Mouse (Mus musculus): ENCODE measurements around the gene Tmprss6. TPM values are rescaled to one million over a fixed set of nuclear protein-coding genes. Genes with fewer than 3 reads are reported as not detected.

Gene Tmprss6
- polyA plus RNA-seq, 1 experiment = 0.74 TPM

DNA sequence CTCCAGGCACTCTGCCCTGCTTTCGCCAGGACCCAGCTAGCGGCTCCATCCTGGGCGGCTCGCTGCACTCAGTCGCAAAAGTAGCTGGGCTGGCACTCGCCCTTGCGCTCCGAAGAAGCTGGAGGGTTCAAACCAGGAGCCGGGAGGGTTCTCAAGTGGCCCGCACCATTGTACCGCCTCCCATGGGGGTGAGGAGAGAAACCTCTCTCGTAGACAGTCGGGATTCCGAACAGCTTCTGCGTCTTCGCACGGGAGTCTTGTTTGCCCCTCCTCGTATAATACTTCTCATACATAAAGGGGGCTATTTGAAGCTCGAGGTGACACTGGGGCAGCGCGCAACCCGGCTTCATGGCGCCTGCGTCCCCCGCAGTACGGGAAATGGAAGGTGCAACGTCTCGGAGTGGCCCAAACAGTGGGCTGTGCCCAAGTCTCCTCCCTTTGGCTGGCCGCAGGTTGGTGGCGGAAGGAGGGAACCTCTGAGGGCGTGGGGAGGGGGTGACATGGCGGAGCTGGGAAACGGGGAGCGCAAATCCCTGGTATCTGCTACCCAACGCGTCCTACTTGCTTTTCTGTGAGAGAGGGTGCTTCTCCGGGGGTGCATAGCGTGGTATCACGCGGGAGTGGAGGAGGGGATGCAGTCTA lies 62.0 kb downstream of the Tmprss6 start, which contains the start of gene Mpst:
Gene Mpst, plus strand, starts transcription at position 124 of the 642 bp plus-strand sequence.
- Histone ChIP-seq H3K27ac (ENCODE audit: control insufficient read depth, insufficient read depth, low read depth, low read length) (peak within 1 kb of the TSS; percentile 86), H3K4me1 (ENCODE audit: control insufficient read depth, insufficient read depth, low read length) (peaks cover 22% of the 10 kb centered on the region), H3K36me3 (ENCODE audit: control insufficient read depth, insufficient read depth, low read length) (no peaks in the 10 kb centered on the region), H3K27me3 (ENCODE audit: control insufficient read depth, insufficient read depth, low read length) (no peaks in the 10 kb centered on the region), H3K4me3 (ENCODE audit: control insufficient read depth, low read depth, low read length) (peak within 1 kb of the TSS; percentile 85)
- no peak; the same call in 1 of the 2 replicates for TF ChIP-seq POLR2A (IDR thresholded peaks at IDR 0.05; ENCODE audit: control insufficient read depth, low read depth, low read length)
- no peak for TF ChIP-seq CTCF (IDR thresholded peaks at IDR 0.05; ENCODE audit: control insufficient read depth, insufficient read depth, insufficient replicate concordance, low read depth, low read length)

DNA sequence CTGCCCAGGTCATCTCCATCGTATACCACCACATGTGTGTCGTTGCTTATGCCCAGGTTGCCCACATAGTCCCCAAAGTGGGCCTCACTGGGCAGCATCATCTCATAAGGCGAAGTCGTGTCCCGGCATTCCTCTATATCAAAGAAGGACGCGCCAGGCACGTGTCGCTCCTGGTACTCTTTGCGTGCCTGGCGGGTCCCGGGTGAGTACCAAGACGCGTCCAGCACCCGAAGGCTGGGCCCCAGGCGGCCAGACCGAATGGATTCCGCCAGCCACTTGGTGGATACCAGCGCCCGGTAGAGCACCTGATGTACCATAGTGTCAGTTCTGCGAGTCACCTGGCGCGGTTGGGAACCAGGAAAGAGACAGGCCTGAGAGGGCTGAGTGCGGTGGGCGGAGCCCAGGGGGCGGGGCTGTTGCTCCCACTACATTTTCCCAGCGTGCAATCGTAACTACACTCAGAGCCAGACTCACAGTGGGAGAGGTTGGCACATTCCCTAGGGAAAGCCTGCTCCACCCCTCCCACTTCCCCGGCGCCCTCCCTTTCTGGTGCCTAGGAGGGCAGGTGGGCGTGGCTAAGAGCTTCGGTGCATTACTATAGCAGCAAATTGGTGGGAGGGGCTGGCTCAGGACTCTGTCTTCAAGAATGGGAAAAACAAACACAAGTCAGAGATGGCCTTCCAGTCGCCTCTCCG lies 62.8 kb downstream of the Tmprss6 start, which contains the start of gene Tst:
Gene Tst, minus strand, starts transcription at position 391 of the 695 bp plus-strand sequence.
- TF ChIP-seq POLR2A (IDR thresholded peaks at IDR 0.05; ENCODE audit: control insufficient read depth, low read depth, low read length) (peak; percentile 40), CTCF (IDR thresholded peaks at IDR 0.05; ENCODE audit: control insufficient read depth, insufficient read depth, insufficient replicate concordance, low read depth, low read length) (no peak)

DNA sequence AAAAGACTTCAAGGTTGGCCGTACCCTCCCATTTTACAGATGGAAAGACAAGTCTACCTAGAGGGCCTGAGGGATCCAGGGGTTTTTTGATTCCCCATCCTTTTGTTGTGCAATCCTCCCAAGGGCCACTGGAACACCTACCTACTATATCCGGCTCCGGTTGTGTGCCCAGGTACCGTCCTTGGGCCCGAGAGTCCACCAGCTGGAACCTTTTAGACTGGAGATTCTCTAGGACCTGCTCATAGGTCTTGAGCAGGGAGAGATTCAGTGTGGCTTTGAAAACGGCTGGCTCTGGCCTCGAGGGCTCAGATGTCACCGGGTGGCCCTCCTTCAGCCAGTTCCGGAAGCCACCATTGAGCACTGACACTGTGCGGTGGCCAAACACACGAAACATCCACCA lies 63.3 kb downstream of the Tmprss6 start:
- peaks cover 20% of the 10 kb centered on the region for H3K4me1 ChIP-seq (ENCODE audit: control insufficient read depth, insufficient read depth, low read length)

More for the DNA sequence above, 62.8 kb downstream of the Tmprss6 start, which contains the start of gene Tst:
- Histone ChIP-seq H3K4me3 (ENCODE audit: control insufficient read depth, low read depth, low read length) (peak within 1 kb of the TSS; percentile 85), H3K27me3 (ENCODE audit: control insufficient read depth, insufficient read depth, low read length) (no peaks in the 10 kb centered on the region), H3K4me1 (ENCODE audit: control insufficient read depth, insufficient read depth, low read length) (peaks cover 22% of the 10 kb centered on the region), H3K36me3 (ENCODE audit: control insufficient read depth, insufficient read depth, low read length) (no peaks in the 10 kb centered on the region), H3K27ac (ENCODE audit: control insufficient read depth, insufficient read depth, low read depth, low read length) (peak within 1 kb of the TSS; percentile 86)

DNA sequence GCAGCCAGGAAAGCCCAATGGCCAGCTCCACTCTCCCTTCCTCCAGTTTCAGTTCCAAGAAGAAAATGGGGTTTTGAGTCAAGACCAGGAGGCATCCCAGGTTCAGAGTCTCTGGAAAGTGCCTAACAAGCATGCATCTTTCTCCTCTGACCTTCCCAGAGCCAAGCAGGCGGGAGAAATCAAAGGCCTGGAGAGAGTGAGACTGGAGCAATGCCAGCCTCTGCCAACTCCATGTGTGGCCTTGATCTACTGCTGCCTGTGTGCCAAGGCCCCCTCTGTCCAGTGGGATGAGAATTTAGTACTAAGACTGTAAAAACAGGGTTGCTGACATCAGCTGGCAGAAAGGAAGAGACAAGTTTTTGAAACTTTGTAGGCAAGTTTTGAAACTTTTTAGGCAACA lies 64.5 kb downstream of the Tmprss6 start:
- Histone ChIP-seq H3K36me3 (ENCODE audit: control insufficient read depth, insufficient read depth, low read length) (no peaks in the 10 kb centered on the region), H3K4me3 (ENCODE audit: control insufficient read depth, low read depth, low read length) (0 out of 2 replicates have a peak overlapping the region, but pooled peaks have one; percentile 1), H3K4me1 (ENCODE audit: control insufficient read depth, insufficient read depth, low read length) (peaks cover 28% of the 10 kb centered on the region), H3K27ac (ENCODE audit: control insufficient read depth, insufficient read depth, low read depth, low read length) (peak overlapping the region; percentile 80), H3K27me3 (ENCODE audit: control insufficient read depth, insufficient read depth, low read length) (no peaks in the 10 kb centered on the region)
- no peak for TF ChIP-seq POLR2A (IDR thresholded peaks at IDR 0.05; ENCODE audit: control insufficient read depth, low read depth, low read length)
- TF ChIP-seq CTCF (IDR thresholded peaks at IDR 0.05; ENCODE audit: control insufficient read depth, insufficient read depth, insufficient replicate concordance, low read depth, low read length) = no peak

More for the DNA sequence above, 63.3 kb downstream of the Tmprss6 start:
- H3K27me3 ChIP-seq (ENCODE audit: control insufficient read depth, insufficient read depth, low read length) = no peaks in the 10 kb centered on the region
- TF ChIP-seq CTCF (IDR thresholded peaks at IDR 0.05; ENCODE audit: control insufficient read depth, insufficient read depth, insufficient replicate concordance, low read depth, low read length) = no peak
- no peak for TF ChIP-seq POLR2A (IDR thresholded peaks at IDR 0.05; ENCODE audit: control insufficient read depth, low read depth, low read length)
- no peaks in the 10 kb centered on the region for H3K36me3 ChIP-seq (ENCODE audit: control insufficient read depth, insufficient read depth, low read length)
- peak overlapping the region; percentile 85 for H3K27ac ChIP-seq (ENCODE audit: control insufficient read depth, insufficient read depth, low read depth, low read length)
- peak overlapping the region; percentile 73 for H3K4me3 ChIP-seq (ENCODE audit: control insufficient read depth, low read depth, low read length)

DNA sequence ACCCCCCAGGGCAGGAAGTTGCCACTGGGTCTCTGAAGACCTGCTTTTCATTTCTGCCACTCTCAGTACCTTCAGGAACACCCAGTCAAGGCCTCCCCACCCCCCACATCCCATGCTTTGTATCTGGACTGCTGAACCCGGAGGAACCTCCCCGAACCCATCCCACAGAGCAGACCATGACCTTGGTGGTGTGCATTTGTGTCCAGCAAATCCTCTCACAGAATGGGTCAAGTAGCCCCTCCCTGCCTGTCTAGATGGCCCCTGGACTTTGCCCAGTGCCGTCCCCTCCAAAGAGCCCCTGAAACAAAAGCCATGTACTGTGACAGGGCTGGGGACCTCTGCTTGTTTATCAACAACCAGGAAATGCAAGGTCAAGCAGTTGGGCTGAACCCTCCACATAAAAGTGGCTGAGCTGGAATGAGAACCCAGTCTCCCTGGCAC lies 65.1 kb downstream of the Tmprss6 start:
- peaks cover 31% of the 10 kb centered on the region for H3K4me1 ChIP-seq (ENCODE audit: control insufficient read depth, insufficient read depth, low read length)
- no peaks in the 10 kb centered on the region for H3K36me3 ChIP-seq (ENCODE audit: control insufficient read depth, insufficient read depth, low read length)
- 0 out of 2 replicates have a peak overlapping the region, but pooled peaks have one; percentile 1 for H3K4me3 ChIP-seq (ENCODE audit: control insufficient read depth, low read depth, low read length)
- no peak for TF ChIP-seq CTCF (IDR thresholded peaks at IDR 0.05; ENCODE audit: control insufficient read depth, insufficient read depth, insufficient replicate concordance, low read depth, low read length)
- no peak for TF ChIP-seq POLR2A (IDR thresholded peaks at IDR 0.05; ENCODE audit: control insufficient read depth, low read depth, low read length)
- peak overlapping the region; percentile 80 for H3K27ac ChIP-seq (ENCODE audit: control insufficient read depth, insufficient read depth, low read depth, low read length)
- no peaks in the 10 kb centered on the region for H3K27me3 ChIP-seq (ENCODE audit: control insufficient read depth, insufficient read depth, low read length)

DNA sequence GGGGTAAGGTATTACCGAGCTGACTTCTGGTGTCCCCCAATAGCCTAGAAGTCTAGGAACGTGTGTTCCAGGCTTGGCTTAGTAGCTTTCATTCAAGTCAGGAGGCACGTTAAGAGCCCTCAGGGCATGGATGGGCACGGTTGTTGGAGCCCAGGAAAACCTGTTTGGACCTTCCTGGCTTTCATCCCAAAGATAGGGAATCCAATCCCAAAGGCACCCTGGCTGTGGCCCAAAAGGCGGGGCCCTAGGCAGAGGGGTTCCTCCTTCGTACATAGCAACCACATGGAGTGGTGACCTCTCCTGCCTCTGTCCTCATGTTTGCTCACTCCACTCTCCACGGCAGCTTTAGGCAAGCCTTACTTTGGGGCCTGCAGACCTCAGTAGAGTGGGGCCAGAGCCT lies 66.0 kb downstream of the Tmprss6 start:
- no peak overlapping the region for H3K4me3 ChIP-seq (ENCODE audit: control insufficient read depth, low read depth, low read length)

DNA sequence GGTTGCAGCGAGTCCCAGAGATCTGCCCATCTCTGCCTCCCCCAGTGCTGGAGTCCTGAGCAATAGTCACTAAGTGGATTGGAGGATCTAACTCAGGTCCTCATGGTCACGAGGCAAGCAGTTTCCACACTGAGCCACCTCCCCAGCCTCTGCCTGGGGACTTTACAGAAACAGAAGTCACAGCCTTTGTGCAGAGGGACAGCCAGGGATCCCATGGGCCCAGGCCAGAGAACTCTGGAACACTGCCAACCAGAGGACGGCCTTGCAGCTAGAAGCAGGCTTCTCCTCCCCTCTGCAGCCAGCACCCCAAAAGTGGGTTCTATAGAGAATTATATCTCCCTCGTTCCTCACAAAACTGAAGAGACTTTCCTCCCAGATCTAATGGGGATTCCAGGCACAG lies 66.5 kb downstream of the Tmprss6 start:
- H3K27ac ChIP-seq (ENCODE audit: control insufficient read depth, insufficient read depth, low read depth, low read length) = peak overlapping the region; percentile 35; the same call in 1 of the 2 replicates
- H3K4me3 ChIP-seq (ENCODE audit: control insufficient read depth, low read depth, low read length) = no peak overlapping the region
- peaks cover 37% of the 10 kb centered on the region for H3K4me1 ChIP-seq (ENCODE audit: control insufficient read depth, insufficient read depth, low read length)

More for the DNA sequence above, 66.0 kb downstream of the Tmprss6 start:
- Histone ChIP-seq H3K27ac (ENCODE audit: control insufficient read depth, insufficient read depth, low read depth, low read length) (peak overlapping the region; percentile 49), H3K27me3 (ENCODE audit: control insufficient read depth, insufficient read depth, low read length) (no peaks in the 10 kb centered on the region), H3K4me1 (ENCODE audit: control insufficient read depth, insufficient read depth, low read length) (peaks cover 37% of the 10 kb centered on the region), H3K36me3 (ENCODE audit: control insufficient read depth, insufficient read depth, low read length) (no peaks in the 10 kb centered on the region)
- TF ChIP-seq CTCF (IDR thresholded peaks at IDR 0.05; ENCODE audit: control insufficient read depth, insufficient read depth, insufficient replicate concordance, low read depth, low read length) (no peak), POLR2A (IDR thresholded peaks at IDR 0.05; ENCODE audit: control insufficient read depth, low read depth, low read length) (no peak)

More for the DNA sequence above, 66.5 kb downstream of the Tmprss6 start:
- no peaks in the 10 kb centered on the region for H3K36me3 ChIP-seq (ENCODE audit: control insufficient read depth, insufficient read depth, low read length)
- no peak for TF ChIP-seq POLR2A (IDR thresholded peaks at IDR 0.05; ENCODE audit: control insufficient read depth, low read depth, low read length)
- no peak for TF ChIP-seq CTCF (IDR thresholded peaks at IDR 0.05; ENCODE audit: control insufficient read depth, insufficient read depth, insufficient replicate concordance, low read depth, low read length)
- H3K27me3 ChIP-seq (ENCODE audit: control insufficient read depth, insufficient read depth, low read length) = no peaks in the 10 kb centered on the region
